Mouse (Mus musculus) brown adipose tissue, adult 24 weeks (tissue): ENCODE results near the gene Psme2b. TPM values are rescaled to one million over a fixed set of nuclear protein-coding genes. Genes with fewer than 3 reads are reported as not detected.
"Not testable (repeated sequence)": the region's sequence is repeated elsewhere in the genome, so short reads cannot be mapped to it uniquely, and the experiment has no call there.

Experiments used
- H3K27ac ChIP-seq: fragments of 200-500 bp; replicated peaks from 2 replicates; pipeline ENCODE4 v1.5.1; 2012; ENCODE audit warnings: low read depth, mild to moderate bottlenecking, low read length
- H3K4me1 ChIP-seq: fragments of 200-500 bp; 2 replicates; pipeline ENCODE4 v1.6.1; 2012; ENCODE audit warnings: low read length, mixed read lengths; ENCODE audit not compliant: control insufficient read depth, insufficient read depth, insufficient read length
- H3K4me3 ChIP-seq: fragments of 200-500 bp; 2 replicates; pipeline ENCODE4 v1.5.1; 2012; ENCODE audit warnings: low read depth, mild to moderate bottlenecking, low read length, moderate library complexity; ENCODE audit not compliant: insufficient read depth
- polyA plus RNA-seq: library from polyadenylated mRNA; stranded (reverse); fragments of >200 nt; gene quantifications from 2 replicates; pipeline ENCODE4 v1.2.4, GENCODE M21; 2012; ENCODE audit not compliant: missing spikeins, insufficient read depth, insufficient read length

Psme2b gene
- 4.5 and 23.2 TPM in 2 replicates for polyA plus RNA-seq

- H3K4me1 ChIP-seq, H3K4me3 ChIP-seq, H3K27ac ChIP-seq: not testable (repeated sequence)
These were observed at the start of gene Psme2b for GRCm38 (mm10) chr11:48946090-48946489. TSS of gene Psme2b (minus strand) at chr11:48946190.

DNA sequence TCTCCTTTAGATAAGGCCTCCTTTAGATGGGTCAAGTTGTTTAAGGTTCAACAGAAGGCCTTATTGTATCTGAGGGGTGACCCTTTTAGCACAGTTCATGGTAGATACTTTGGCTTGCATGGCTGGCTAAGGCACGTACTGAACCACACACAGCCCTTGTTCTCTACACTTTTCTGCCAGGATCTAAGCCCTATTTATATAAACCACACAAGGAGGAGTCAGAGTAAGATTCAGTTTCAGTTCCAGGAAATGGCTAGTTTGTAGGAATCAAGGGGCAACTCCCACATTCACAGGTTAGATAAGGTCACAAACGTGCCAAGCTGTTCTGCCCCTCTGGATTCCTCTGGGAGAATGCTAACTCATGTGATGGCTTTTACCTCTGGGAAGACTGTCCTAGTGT, 48.0 kb upstream of the Psme2b start, which contains the start of gene Tgtp1:
Tgtp1 (minus strand) TSS at position 155 of the 400 bp plus-strand sequence.
- peak within 1 kb of the TSS; percentile 63 for H3K27ac ChIP-seq
- not testable (repeated sequence) for H3K4me3 ChIP-seq, H3K4me1 ChIP-seq

- H3K4me3 ChIP-seq, H3K4me1 ChIP-seq: not testable (repeated sequence)
- H3K27ac ChIP-seq: peak overlapping the region; percentile 63; the same call in 1 of the 2 replicates
These were observed 47.3 kb upstream of the Psme2b start for GRCm38 (mm10) chr11:48993296-48993695.

DNA sequence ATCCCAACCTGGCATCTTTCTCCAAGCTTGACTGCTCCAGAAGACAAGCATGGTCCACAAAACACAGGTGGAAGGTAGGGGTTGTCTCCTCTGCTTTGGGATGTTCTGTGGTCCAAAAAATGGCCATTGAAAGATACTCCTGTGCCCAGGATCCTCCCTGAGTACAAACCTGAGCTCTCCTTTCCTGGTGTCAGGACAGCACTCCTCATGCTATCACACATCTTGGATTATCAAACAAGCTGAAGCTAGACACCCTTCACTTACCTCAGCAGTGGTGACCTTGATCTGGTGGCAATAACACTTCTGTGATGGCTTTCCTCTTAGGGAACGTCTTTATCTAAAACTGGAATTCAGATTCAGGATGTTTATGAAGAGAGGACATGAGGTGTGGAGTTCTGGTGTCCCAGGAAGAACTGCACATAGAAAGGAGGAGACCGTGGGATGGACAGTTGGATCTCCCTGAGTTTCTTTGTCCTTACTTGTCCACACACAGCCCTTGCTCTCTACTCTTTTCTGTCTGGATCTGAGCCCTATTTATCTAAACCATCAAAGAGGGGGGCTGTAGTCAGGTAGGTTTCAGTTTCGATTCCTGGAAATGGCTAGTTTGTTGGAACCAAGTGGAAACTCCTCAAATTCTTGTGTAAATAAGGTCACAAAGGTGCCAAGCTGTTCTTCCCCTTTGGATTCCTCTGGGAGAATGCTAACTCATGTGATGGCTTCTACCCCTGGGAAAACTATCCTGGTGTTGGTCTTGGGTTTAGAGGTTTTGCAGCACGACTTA, 45.9 kb upstream of the Psme2b start, which contains the start of gene Gm12185:
Gm12185 (minus strand) TSS at position 487 of the 781 bp plus-strand sequence.
- Histone ChIP-seq H3K27ac (peak within 1 kb of the TSS; percentile 72), H3K4me3 (peak within 1 kb of the TSS; percentile 32)
- H3K4me1 ChIP-seq: not testable (repeated sequence)

DNA sequence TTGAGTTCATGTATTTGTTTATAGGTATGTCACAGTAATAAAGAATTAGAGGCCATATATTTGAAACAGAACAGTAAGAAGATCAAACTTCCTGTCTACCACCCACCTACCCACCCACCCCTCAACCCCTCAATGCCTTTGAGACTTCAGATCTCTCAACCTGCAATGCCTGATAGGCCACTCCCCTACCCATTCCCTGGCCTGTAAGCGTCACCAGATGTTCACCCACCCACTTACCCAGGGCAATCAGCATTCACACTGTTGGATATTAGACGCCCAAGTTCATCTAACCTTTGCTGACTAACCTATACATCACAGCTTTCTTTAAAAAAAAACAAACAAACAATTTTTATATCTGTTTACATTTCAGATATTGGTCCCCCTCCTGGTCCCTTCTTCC, 44.0 kb upstream of the Psme2b start:
- not testable (repeated sequence) for H3K27ac ChIP-seq, H3K4me1 ChIP-seq
- 0 out of 2 replicates have a peak overlapping the region, but pooled peaks have one; percentile 29 for H3K4me3 ChIP-seq

DNA sequence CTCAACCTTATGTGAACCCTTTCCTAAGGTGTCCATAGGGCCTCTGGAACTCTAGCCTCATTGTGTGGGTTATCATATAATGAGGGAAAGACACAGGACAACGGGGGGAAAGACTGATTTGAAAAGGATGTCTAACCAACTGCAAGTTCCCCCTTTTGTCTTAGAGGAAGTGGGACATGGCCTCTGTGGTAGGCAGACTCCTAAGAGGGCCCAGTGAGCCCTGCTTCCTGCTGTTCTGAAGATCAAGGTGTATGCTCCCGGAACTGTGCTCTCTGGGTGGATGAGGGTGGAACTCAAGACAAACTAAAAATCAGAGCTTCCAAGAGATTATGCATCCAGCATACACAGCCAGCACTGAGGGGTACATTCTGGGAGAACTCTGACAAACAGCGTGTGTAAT, 42.2 kb upstream of the Psme2b start:
- not testable (repeated sequence) for H3K4me1 ChIP-seq, H3K27ac ChIP-seq, H3K4me3 ChIP-seq

DNA sequence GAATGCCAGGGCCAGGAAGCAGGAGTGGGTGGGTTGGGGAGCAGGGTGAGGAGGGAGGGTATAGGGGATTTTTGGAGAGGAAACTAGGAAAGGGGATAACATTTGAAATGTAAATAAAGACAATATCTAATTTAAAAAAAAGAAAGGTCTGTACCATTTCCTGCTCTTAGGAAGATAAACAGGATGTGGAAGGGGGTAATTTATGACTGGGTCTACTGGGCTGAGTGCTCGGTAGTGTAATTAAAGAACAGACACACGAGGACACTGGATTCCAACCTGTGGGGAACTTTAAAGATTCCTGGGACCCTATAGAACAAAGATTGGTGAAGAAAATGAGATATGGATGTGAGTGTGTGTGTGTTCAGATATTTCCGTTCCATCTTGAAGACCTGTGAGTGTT, 36.9 kb upstream of the Psme2b start:
- H3K4me1 ChIP-seq, H3K4me3 ChIP-seq, H3K27ac ChIP-seq: not testable (repeated sequence)

DNA sequence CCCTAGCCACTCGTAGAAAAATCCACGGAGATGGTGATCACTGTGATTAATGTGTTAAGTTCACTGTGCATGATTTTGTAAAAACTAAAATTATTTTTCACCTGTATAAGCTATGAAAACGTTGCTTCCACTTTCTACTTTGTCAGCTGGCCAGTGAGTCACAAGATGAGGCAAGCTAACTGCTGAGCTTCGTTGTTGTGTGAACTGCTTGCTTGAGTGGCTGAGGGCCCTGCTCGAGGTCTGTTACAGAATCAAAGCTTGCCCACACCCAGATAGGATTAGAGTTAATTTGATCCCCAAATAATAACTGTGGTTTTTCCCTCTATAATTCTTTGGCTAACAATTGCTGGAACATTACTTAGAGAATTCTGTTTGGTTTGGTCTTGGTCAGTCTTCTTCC, 34.1 kb upstream of the Psme2b start:
- H3K4me1 ChIP-seq, H3K4me3 ChIP-seq, H3K27ac ChIP-seq: not testable (repeated sequence)

DNA sequence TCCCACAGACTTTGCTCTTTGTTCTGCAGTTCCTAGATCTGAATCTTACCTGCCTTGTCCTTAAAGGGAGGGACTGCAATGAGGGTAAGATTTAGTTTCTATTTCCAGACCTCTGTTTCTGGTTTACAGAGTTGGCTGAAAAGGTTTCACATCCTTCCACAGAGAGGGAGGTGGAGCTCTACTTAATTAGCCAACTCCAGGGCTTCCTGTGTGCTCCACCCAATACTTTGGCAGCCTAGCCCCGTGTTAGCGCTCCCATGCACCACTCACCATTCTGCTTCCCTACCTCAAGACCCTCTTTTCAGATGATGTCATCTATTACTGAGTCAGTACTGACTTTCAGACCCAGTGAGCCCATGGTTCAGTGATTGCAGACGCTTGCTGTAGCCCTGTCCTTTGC, 33.3 kb upstream of the Psme2b start, which contains the start of gene 9930111J21Rik1:
9930111J21Rik1 (minus strand) TSS at position 148 of the 400 bp plus-strand sequence.
- peak within 1 kb of the TSS; percentile 48; the same call in 1 of the 2 replicates for H3K27ac ChIP-seq
- not testable (repeated sequence) for H3K4me3 ChIP-seq, H3K4me1 ChIP-seq

GRCm38 (mm10) chr11:48978240-48978939, 32.4 kb upstream of the Psme2b start, which contains the start of gene Olfr56:
TSS of gene Olfr56 (plus strand) at chr11:48978889.
- peak within 1 kb of the TSS; percentile 48; the same call in 1 of the 2 replicates for H3K27ac ChIP-seq
- not testable (repeated sequence) for H3K4me1 ChIP-seq, H3K4me3 ChIP-seq

DNA sequence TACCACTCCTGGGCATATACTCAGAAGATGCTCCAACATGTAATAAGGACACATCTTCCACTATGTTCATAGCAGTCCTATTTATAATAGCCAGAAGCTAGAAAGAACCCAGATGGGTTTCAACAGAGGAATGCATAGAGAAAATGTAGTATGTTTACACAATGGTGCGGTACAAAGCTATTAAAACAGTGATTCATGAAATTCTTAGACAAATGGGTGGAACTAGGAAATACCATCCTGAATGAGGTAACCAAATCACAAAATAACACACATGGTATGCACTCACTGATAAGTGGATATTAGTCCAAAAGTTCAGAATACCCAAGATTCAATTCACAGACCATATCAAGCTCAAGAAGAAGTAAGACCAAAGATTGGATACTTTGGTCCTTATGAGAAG, 28.7 kb upstream of the Psme2b start:
- H3K27ac ChIP-seq, H3K4me3 ChIP-seq, H3K4me1 ChIP-seq: not testable (repeated sequence)

DNA sequence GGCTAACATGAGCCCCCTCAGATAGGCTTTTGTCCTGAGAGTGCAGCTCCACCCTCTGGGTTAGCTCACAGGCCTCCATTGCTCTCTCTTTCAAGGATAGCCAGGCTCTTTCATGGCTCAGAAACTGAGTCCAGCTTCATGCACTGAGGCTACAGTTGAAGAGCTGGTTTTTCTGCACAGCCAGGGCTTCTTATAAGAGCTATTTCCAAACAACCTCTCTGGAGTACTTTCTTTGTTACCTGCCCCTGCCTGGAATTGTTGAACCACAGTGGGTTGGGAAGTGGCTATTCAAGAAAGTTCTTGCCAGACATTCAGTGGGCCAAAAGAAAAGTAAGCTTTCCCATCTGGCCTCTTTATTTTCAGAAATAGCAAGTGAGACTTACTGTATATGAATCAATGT, 6.7 kb downstream of the Psme2b start:
- H3K27ac ChIP-seq: not testable (repeated sequence)

GRCm38 (mm10) chr11:48935291-48935690, 10.7 kb downstream of the Psme2b start:
- H3K4me3 ChIP-seq: not testable (repeated sequence)

More for the DNA sequence above, 6.7 kb downstream of the Psme2b start:
- not testable (repeated sequence) for H3K4me1 ChIP-seq, H3K4me3 ChIP-seq

GRCm38 (mm10) chr11:48933923-48934322, 12.1 kb downstream of the Psme2b start:
- H3K27ac ChIP-seq, H3K4me3 ChIP-seq: not testable (repeated sequence)

More at GRCm38 (mm10) chr11:48935291-48935690, 10.7 kb downstream of the Psme2b start:
- not testable (repeated sequence) for H3K27ac ChIP-seq, H3K4me1 ChIP-seq

DNA sequence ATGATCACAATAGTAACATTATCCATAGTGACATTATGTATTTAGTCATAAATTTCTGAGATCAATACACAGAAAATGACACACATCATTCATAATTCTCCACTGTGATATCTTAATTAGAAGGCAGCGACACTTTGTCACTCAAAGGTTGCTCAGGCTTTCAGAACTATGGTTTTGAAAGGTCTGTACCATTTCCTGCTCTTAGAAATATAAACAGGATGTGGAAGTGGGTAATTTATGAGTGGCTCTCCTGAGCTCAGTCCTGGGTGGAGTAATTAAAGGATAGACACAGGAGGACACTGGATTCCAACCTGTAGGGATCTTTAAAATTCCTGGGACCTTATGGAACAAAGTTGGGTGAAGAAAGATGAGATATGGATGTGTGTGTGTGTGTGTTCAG, 12.6 kb downstream of the Psme2b start:
- H3K4me3 ChIP-seq, H3K4me1 ChIP-seq, H3K27ac ChIP-seq: not testable (repeated sequence)

More at GRCm38 (mm10) chr11:48933923-48934322, 12.1 kb downstream of the Psme2b start:
- not testable (repeated sequence) for H3K4me1 ChIP-seq
